Mouse (Mus musculus): Measurements from ENCODE around the gene Fbp2. TPM values are rescaled to one million over a fixed set of nuclear protein-coding genes. Genes with fewer than 3 reads are reported as not detected.

Fbp2 gene
- total RNA-seq (2023) = not detected in 2 replicates

DNA sequence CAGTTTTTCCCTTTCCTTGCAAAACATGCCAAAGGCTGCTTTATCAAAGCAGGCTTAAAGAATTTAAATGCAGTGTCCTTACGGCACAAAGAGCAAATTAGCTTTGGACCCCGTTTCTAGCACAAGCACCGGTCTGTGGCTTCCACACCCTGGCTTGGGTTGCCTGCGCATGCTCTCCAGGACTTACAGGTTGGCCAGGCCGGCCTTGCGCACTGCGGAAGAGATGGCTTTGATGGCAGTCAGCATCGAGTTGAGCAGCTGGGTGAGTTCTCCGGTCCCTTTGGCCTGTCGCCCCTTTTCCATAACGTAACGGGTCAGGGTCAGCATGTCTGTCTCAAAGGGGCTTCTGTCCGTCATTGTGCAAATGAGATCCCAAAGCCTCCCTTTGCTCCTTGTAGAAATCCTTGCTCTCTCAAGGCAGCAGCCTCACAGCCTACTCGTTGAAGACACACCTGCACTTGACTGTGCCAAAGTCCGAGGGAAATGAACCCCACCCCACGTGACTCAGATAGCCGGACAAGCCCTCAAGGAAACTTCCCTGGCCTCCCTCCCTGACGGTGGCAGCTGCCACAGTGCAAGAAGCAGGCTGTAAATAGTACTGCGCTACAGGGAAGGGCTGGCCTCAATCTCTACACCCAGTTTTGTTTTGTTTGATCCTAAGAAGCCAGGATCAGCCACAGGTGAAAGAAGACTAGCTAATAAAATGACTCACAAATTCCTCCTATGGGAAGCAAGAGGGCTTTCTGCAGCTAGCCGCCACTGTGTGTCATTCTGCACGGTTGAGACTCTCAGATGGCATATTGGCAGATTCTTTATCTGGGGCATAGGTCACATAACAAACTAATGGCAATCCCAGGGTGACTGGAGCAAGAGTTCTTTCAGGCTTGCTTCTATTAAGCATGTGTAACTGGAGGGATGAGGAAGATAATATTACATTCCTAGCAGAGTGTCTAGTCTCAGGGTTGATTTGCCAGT, at the start of gene Fbp2:
Gene Fbp2, minus strand, starts transcription at position 482 of the 975 bp plus-strand sequence.

GRCm38 (mm10) chr13:62887712-62888441, 29.7 kb upstream of the Fbp2 start, which contains the start of gene Fbp1:
Fbp1 (minus strand) TSS chr13:62888282.

Other genes starting within 250 kb of the Fbp2 start
- 0.66 and 2.7 TPM in 2 replicates for gene 6720489N17Rik, start 234.2 kb downstream of the Fbp2 start, total RNA-seq (2023)
- gene Platr25, start 97.7 kb downstream of the Fbp2 start, total RNA-seq (2023) = 5.1 and 6.2 TPM in 2 replicates
- gene Gm5141, start 72.6 kb downstream of the Fbp2 start, total RNA-seq (2023) = 0.77 and 1.4 TPM in 2 replicates
- gene Fbp1, start 29.9 kb upstream of the Fbp2 start, total RNA-seq (2023) = 1.1 and 3.2 TPM in 2 replicates
- 25.3 and 35.8 TPM in 2 replicates for gene 2010111I01Rik, start 106.5 kb upstream of the Fbp2 start, total RNA-seq (2023)

Measured in neutrophil, adult 65 days (primary cell).